ENCODE assay signal across 10 mouse cellular contexts in genomic region chr8:121085011-121085410, GRCm38 (mm10). TPM values are rescaled to one million over a fixed set of nuclear protein-coding genes. Genes with fewer than 3 reads are reported as not detected.
A peak's percentile ranks its signal among the peaks of the same experiment; 100 is the strongest.
DNase-seq lines count a peak whose midpoint lies in the region; ATAC-seq and TF ChIP-seq lines count a peak whose summit lies in the region.
"Had no signal": no experiment of that assay in that cellular context is flagged by ENCODE, and none has a peak within 500 bp of the region (broad histone marks: within the 10 kb centered on the region; RNA-seq: fewer than 3 reads in every experiment).

No protein-coding gene starts in this region.

- TF ChIP-seq CTCF in lung, adult 2 months (IDR thresholded peaks at IDR 0.05; ENCODE audit: insufficient read depth, low read length), result no peak
- no peak for TF ChIP-seq CTCF in small intestine, adult 2 months (IDR thresholded peaks at IDR 0.05; ENCODE audit: extremely low read depth, insufficient read length, insufficient replicate concordance, low read depth, low read length)

- H3K9me3 ChIP-seq in forebrain, embryonic 15.5 days, result no peaks in the 10 kb centered on the region
- H3K9me3 ChIP-seq in liver, embryonic 12.5 days (replicated peaks), result no peaks in the 10 kb centered on the region

- H3K4me1 ChIP-seq in lung, adult 2 months (ENCODE audit: control insufficient read depth, insufficient read depth, low read length), result no peaks in the 10 kb centered on the region
- H3K4me1 ChIP-seq in forebrain, embryonic 15.5 days, result peaks cover 29% of the 10 kb centered on the region
- no peaks in the 10 kb centered on the region for H3K4me1 ChIP-seq in liver, embryonic 12.5 days
- peaks cover 3% of the 10 kb centered on the region; the same call in 1 of the 2 replicates for H3K4me1 ChIP-seq in small intestine, adult 2 months (ENCODE audit: control insufficient read depth, insufficient read depth, insufficient read length, low read length)

- peak; percentile 15 for DNase-seq in lung, adult 2 months
- DNase-seq in lung, postnatal 36 days, result no peak
- DNase-seq in urinary bladder, postnatal 10 days (ENCODE audit: low spot score), result no peak
- DNase-seq in T-cell, adult 2 months (ENCODE audit: low spot score), result no peak
- DNase-seq in spleen, adult 12 weeks (ENCODE audit: low spot score), result no peak
- DNase-seq: kidney, postnatal 25 days; right cerebral cortex, postnatal 14 days had no signal

- TF ChIP-seq POLR2A in lung, adult 2 months (IDR thresholded peaks at IDR 0.05; ENCODE audit: borderline replicate concordance, extremely low read depth, low read depth, low read length), result no peak; the same call in 1 of the 2 replicates
- no peak for TF ChIP-seq POLR2A in small intestine, adult 2 months (IDR thresholded peaks at IDR 0.05; ENCODE audit: low read depth, low read length)

- no peak overlapping the region for H3K9ac ChIP-seq in forebrain, embryonic 15.5 days (replicated peaks)
- H3K9ac ChIP-seq in liver, embryonic 12.5 days, result peak overlapping the region; percentile 62

- H3K27ac ChIP-seq in forebrain, embryonic 15.5 days (replicated peaks), result no peak overlapping the region
- H3K27ac ChIP-seq in liver, embryonic 12.5 days, result 0 out of 2 replicates have a peak overlapping the region, but pooled peaks have one; percentile 54
- peak overlapping the region; percentile 66 for H3K27ac ChIP-seq in small intestine, adult 2 months (ENCODE audit: insufficient read depth, low read depth, low read length)

- no peaks in the 10 kb centered on the region for H3K36me3 ChIP-seq in forebrain, embryonic 15.5 days
- H3K36me3 ChIP-seq in liver, embryonic 12.5 days, result no peaks in the 10 kb centered on the region
- H3K36me3 ChIP-seq in small intestine, adult 2 months (ENCODE audit: control insufficient read depth, insufficient read depth, low read length), result no peaks in the 10 kb centered on the region; the same call in 1 of the 2 replicates

- H3K27me3 ChIP-seq in forebrain, embryonic 15.5 days, result peaks cover 98% of the 10 kb centered on the region
- peaks cover 100% of the 10 kb centered on the region for H3K27me3 ChIP-seq in liver, embryonic 12.5 days (replicated peaks)
- peaks cover 68% of the 10 kb centered on the region for H3K27me3 ChIP-seq in small intestine, adult 2 months (ENCODE audit: control insufficient read depth, insufficient read depth, low read length)

- WGBS in lung, adult 2 months, result 11% methylated on average over 30 of the region's 30 CpGs
- WGBS in forebrain, embryonic 15.5 days, result 1% methylated on average over 30 of the region's 30 CpGs
- 4% methylated on average over 30 of the region's 30 CpGs for WGBS in liver, embryonic 12.5 days (ENCODE audit: insufficient replicate concordance)
- WGBS in small intestine, adult 2 months, result 10% methylated on average over 30 of the region's 30 CpGs

- ATAC-seq in forebrain, embryonic 15.5 days (replicated peaks), result no peak
- ATAC-seq in liver, embryonic 12.5 days, result no peak

- H3K4me3 ChIP-seq in lung, adult 2 months (replicated peaks; ENCODE audit: extremely low read depth, low read depth, low read length), result peak overlapping the region; percentile 96
- H3K4me3 ChIP-seq in forebrain, embryonic 15.5 days, result peak overlapping the region; percentile 41; the same call in 1 of the 2 replicates
- peak overlapping the region; percentile 43 for H3K4me3 ChIP-seq in liver, embryonic 12.5 days
- peak overlapping the region; percentile 66 for H3K4me3 ChIP-seq in small intestine, adult 2 months (ENCODE audit: low read depth, low read length)

- peak overlapping the region; percentile 65 for H3K4me2 ChIP-seq in forebrain, embryonic 15.5 days (replicated peaks)
- peak overlapping the region; percentile 68 for H3K4me2 ChIP-seq in liver, embryonic 12.5 days

RNA-seq across cellular contexts. Expression of gene Foxf1, which starts 0.8 kb away (rescaled TPM):
- 194 and 406 TPM in 2 replicates for polyA plus RNA-seq in lung, adult 2 months (2012; rRNA removed)
- 0.54 and 0.87 TPM in 2 replicates for polyA plus RNA-seq in forebrain, embryonic 15.5 days (2015; fragmentation: Nextera tagmentation; extraction: Ambion mirVana)
- 14.9 and 16.9 TPM in 2 replicates for polyA plus RNA-seq in liver, embryonic 12.5 days (2016; fragmentation: Nextera tagmentation; extraction: Ambion mirVana)
- polyA plus RNA-seq in small intestine, adult 2 months (2012; rRNA removed), result 28.2 and 49.6 TPM in 2 replicates

RNA-seq across cellular contexts. Expression of gene Mthfsd, which starts 23.2 kb away (rescaled TPM):
- polyA plus RNA-seq in lung, adult 2 months (2012; rRNA removed), result 44.7 and 51.6 TPM in 2 replicates
- 49.8 and 55.4 TPM in 2 replicates for polyA plus RNA-seq in forebrain, embryonic 15.5 days (2015; fragmentation: Nextera tagmentation; extraction: Ambion mirVana)
- polyA plus RNA-seq in liver, embryonic 12.5 days (2016; fragmentation: Nextera tagmentation; extraction: Ambion mirVana), result 30.5 and 32.4 TPM in 2 replicates
- polyA plus RNA-seq in small intestine, adult 2 months (2012; rRNA removed), result 22.6 and 23.4 TPM in 2 replicates

RNA-seq across cellular contexts. Expression of gene Foxc2, which starts 31.0 kb away (rescaled TPM):
- polyA plus RNA-seq in lung, adult 2 months (2012; rRNA removed), result 1.4 and 1.6 TPM in 2 replicates
- 1.6 and 2.0 TPM in 2 replicates for polyA plus RNA-seq in forebrain, embryonic 15.5 days (2015; fragmentation: Nextera tagmentation; extraction: Ambion mirVana)
- 0.94 and 1.2 TPM in 2 replicates for polyA plus RNA-seq in liver, embryonic 12.5 days (2016; fragmentation: Nextera tagmentation; extraction: Ambion mirVana)
- polyA plus RNA-seq in small intestine, adult 2 months (2012; rRNA removed), result 0.53 and 0.63 TPM in 2 replicates

RNA-seq across cellular contexts. Expression of gene Foxl1, which starts 42.7 kb away (rescaled TPM):
- polyA plus RNA-seq in lung, adult 2 months (2012; rRNA removed), result 2.5 and 3.0 TPM in 2 replicates
- polyA plus RNA-seq in forebrain, embryonic 15.5 days (2015; fragmentation: Nextera tagmentation; extraction: Ambion mirVana), result 0.10 and 0.18 TPM in 2 replicates
- 0.35 and 0.41 TPM in 2 replicates for polyA plus RNA-seq in liver, embryonic 12.5 days (2016; fragmentation: Nextera tagmentation; extraction: Ambion mirVana)
- polyA plus RNA-seq in small intestine, adult 2 months (2012; rRNA removed), result 3.0 and 7.9 TPM in 2 replicates

Comparison
In these comparisons a context has a peak if more than half of its experiments do, and no peak if none do; other contexts are left out.
1. H3K4me3 ChIP-seq: peak in every context shown above with its lines; median percentile 96 in lung, adult 2 months; 66 in small intestine, adult 2 months; 43 in liver, embryonic 12.5 days; 41 in forebrain, embryonic 15.5 days.